Mouse (Mus musculus) cerebellum, adult 9-11 months (tissue): ENCODE data around the gene Mtfr2.
A peak's percentile ranks its signal among the peaks of the same experiment; 100 is the strongest.

Source experiments
- DNase-seq: peaks from one replicate; pipeline ENCODE4 v3.0.0; 2022

Mtfr2 gene

DNA sequence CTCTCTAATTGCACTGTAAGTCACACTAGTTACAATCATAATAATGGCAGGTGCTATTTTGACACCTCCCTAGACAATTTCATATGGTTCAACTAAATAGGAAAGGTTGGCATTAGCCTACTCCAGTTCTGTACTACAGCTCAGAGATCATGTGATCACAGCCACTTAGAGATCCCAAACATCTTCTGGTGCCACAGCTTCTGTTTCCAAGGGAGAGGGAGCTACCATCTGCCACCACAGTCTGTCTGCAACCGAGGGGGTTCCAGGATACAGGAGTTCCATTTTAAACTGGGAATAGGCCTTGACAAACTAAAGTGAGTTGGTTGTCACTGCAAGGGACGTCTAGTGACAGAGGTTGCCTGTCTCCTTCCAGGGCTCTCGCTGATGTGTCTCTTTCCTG lies 33.2 kb downstream of the Mtfr2 start:
- DNase-seq, result peak; percentile 7

- DNase-seq, result no peak
These were observed 33.8 kb downstream of the Mtfr2 start for GRCm38 (mm10) chr10:20381352-20381751.

- DNase-seq, result no peak
These were observed 35.3 kb downstream of the Mtfr2 start for GRCm38 (mm10) chr10:20382807-20383419.

DNA sequence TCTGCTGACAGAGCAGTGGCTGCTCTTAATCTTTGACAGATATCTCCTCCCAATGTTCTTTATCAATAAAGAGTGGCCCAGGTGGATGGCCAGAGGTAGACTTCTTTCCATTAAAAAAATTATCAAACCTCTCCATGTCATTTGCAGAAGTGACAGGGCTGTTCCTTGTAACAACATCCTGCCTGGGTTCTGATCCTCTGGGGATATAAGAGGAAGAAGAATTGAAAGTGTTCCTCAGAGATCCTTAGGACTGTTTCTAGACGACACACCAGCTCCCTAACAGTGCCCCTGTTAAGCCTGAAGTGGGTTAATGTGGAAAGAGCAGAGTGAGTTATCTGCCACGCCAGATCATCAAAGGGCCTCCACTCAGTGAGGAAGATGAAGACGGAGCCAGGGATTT lies 43.0 kb downstream of the Mtfr2 start:
- DNase-seq, result no peak

GRCm38 (mm10) chr10:20394815-20395214 lies 47.2 kb downstream of the Mtfr2 start:
- DNase-seq, result no peak

- no peak for DNase-seq
These were observed 48.2 kb downstream of the Mtfr2 start for GRCm38 (mm10) chr10:20395778-20396177.

DNA sequence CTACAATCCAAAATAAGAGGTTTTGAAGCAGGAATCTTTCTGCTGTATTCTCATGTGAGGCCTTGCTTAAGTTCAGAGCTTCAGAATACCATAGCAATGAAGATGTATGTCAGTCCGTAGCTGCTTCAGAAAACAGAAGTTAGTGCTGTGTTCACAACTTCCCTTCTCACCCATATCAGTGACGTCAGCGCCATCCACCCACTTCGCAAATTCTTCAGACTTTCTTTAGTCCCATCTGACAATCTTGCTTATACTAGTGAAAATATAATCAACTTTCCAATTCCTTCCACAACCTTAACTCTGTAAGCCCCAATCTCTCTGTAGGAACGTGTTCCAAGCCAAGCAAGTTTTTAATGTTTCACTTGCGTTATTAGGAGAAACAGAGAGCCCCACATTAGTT lies 50.7 kb downstream of the Mtfr2 start:
- no peak for DNase-seq

DNA sequence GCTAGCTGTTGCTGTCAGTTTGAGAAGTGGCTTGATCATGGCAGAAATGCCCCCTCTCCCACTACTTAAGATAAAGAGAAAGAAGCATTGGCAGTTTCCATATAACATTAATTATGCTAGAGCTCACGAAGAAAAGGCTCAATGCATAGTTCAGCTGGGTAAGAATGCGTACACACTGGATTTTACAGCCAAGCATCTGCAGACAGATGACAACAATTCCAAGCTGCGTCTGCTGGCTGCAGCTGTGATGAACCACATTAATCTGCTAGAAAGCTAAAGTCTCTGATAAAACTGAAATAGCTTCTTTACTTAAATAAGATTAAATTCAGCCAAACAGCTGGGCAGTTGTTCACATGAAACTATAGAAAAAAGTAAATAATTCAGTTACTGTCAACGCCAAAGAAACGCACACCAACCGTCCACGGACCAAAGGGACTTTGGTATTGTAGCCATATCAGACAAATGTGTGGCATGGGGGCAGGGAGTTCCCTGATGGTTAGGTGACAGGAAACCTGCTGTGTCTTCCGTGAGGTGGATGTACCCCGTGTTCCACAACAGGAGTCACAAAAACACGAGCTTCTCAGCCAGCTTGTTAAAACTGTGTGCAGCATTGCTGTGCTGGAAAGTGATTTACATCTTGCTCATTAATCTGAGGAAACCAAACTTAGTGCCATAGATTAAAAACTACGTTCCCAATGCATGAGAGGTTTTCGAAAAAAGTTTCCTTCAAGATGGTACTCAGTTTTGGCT lies 51.2 kb downstream of the Mtfr2 start:
- DNase-seq, result no peak

- no peak for DNase-seq
These were observed 52.8 kb downstream of the Mtfr2 start for GRCm38 (mm10) chr10:20400406-20400805.

DNA sequence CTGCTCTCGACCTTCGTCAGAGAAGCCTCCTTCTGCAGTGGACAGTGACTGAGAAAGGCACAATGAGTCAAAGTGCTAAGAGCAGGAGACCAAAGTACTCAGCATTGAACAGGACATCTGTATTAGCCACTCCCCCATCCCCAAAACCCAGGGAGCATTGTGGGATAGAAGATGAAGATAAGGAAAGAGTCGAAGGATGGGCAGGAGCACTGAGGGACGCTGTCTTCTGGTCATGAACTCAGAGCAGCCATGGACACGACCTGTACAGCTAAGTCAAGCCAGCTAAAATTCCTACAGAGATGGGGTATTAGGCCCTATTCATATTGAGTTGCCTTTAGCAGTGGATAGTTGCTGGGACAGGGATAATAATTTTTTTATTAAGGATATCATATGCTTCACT lies 55.4 kb downstream of the Mtfr2 start:
- no peak for DNase-seq

DNA sequence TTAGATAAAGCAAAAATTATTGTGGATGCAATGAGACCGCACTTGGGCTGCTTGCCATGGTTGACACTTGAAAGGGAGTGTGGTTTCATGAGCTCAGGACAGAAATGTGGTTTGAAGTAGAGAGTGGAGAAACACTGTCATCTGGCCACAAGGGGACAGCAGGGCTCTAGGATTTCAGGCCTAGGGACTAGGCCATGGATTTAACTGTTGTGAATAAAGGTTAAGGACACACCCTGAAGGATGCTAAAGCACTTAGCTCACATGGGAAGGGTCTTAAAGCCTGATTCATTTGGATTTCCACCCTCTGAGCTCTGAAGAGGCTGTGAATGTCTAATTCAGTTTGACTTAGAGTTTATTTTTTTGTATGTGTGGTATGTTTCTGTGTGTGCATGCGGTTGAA lies 57.9 kb downstream of the Mtfr2 start:
- no peak for DNase-seq

DNA sequence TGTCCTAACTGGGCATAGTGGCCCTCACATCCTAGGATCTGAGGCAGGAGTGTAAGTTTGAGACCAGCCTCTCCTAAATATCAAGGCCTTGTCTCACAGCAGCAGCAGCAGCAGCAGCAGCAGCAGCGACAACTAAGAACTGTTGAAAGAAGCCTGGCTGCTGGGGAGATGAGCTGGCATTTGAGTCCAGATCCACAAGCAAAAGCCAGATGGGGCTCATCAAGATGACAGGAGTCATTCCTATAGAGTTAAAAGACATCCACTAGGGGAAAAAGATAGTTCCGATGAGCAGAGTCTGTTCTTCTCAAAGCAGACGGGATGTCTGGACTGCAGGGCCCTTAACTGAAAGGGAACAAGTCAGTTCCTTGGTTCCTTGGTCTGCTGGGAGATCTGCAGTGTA lies 60.8 kb downstream of the Mtfr2 start:
- no peak for DNase-seq

DNA sequence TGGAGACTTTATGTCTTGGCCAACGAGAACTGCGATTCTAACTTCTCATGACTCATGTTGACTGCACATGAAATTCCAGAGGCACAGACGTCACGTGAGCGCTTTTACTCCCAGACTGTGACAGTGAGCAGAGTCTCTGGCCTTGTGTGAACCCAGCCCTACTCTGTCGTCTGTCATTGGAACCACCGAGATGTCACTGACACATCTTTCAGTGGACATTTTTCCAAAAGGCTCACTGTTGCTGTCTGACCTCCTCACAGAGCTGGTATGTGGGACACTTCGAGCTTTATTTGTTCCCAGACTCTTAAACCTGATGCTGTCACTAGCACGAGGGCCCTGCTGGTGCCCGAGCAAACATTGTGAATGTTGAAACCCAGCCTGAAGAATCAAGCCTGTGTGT lies 61.6 kb downstream of the Mtfr2 start:
- DNase-seq, result no peak
